Mouse (Mus musculus) small intestine, adult 2 months (tissue): ENCODE data around the gene Ino80e.

Source experiments
- CTCF ChIP-seq: fragments of 200-500 bp; IDR thresholded peaks from 2 replicates; pipeline ENCODE4 v1.5.1; 2012; ENCODE audit warnings: low read depth, mild to moderate bottlenecking, control low read depth, inconsistent platforms, low read length, moderate library complexity, mixed read lengths; ENCODE audit not compliant: insufficient replicate concordance, insufficient read length; ENCODE audit errors: extremely low read depth
- POLR2A ChIP-seq: fragments of 200-500 bp; IDR thresholded peaks from 2 replicates; pipeline ENCODE4 v1.6.1; 2012; ENCODE audit warnings: low read depth, mild to moderate bottlenecking, control low read depth, inconsistent platforms, low read length, moderate library complexity

- TF ChIP-seq CTCF (no peak), POLR2A (no peak)
Observed at GRCm38 (mm10) chr7:126816494-126816893, 45.7 kb downstream of the Ino80e start.
